Mouse (Mus musculus): ENCODE data around the gene Gfpt2.

GRCm38 (mm10) chr11:49801516-49801915 lies 7.5 kb downstream of the Gfpt2 start:
- TF ChIP-seq CHD2 (IDR thresholded peaks at IDR 0.05; ENCODE audit: low read depth, low read length) (no peak), ZNF384 (IDR thresholded peaks at IDR 0.05; ENCODE audit: low read depth, low read length) (no peak)
